Mouse (Mus musculus): ENCODE results near the gene Hist1h2bj. TPM values are rescaled to one million over a fixed set of nuclear protein-coding genes. Genes with fewer than 3 reads are reported as not detected.
"Not testable (repeated sequence)": the region's sequence is repeated elsewhere in the genome, so short reads cannot be mapped to it uniquely, and the experiment has no call there.

Hist1h2bj gene
- polyA plus RNA-seq, 1 experiment: 1.6 TPM

GRCm38 (mm10) chr13:22036986-22037385 lies 6.0 kb upstream of the Hist1h2bj start:
- DNase-seq (ENCODE audit: extremely low spot score in 1 of 2, low spot score in 1 of 2): no peak

- DNase-seq (ENCODE audit: extremely low spot score in 1 of 2, low spot score in 1 of 2): no peak
These were observed 5.6 kb upstream of the Hist1h2bj start for GRCm38 (mm10) chr13:22037415-22037814.

GRCm38 (mm10) chr13:22039364-22039763 lies 3.6 kb upstream of the Hist1h2bj start:
- no peak for DNase-seq (ENCODE audit: extremely low spot score in 1 of 2, low spot score in 1 of 2)

GRCm38 (mm10) chr13:22039951-22040463 lies 3.0 kb upstream of the Hist1h2bj start:
- DNase-seq (ENCODE audit: extremely low spot score in 1 of 2, low spot score in 1 of 2): no peak

- no peak for DNase-seq (ENCODE audit: extremely low spot score in 1 of 2, low spot score in 1 of 2)
These were observed 2.4 kb upstream of the Hist1h2bj start for GRCm38 (mm10) chr13:22040464-22041141.

- DNase-seq (ENCODE audit: extremely low spot score in 1 of 2, low spot score in 1 of 2): peak; percentile 95 to 99
These were observed 1.9 kb upstream of the Hist1h2bj start, which contains the start of gene Hist1h4i for GRCm38 (mm10) chr13:22041142-22041536. Gene Hist1h4i, minus strand, starts transcription at chr13:22041362.

- no peak for DNase-seq (ENCODE audit: extremely low spot score in 1 of 2, low spot score in 1 of 2)
These were observed 1.1 kb upstream of the Hist1h2bj start for GRCm38 (mm10) chr13:22041651-22042567.

- peak in 1 of 2 experiments; percentile 80 for DNase-seq (ENCODE audit: extremely low spot score in 1 of 2, low spot score in 1 of 2)
These were observed 753 bp downstream of the Hist1h2bj start for GRCm38 (mm10) chr13:22043503-22044431.

GRCm38 (mm10) chr13:22044432-22045155 lies 1.6 kb downstream of the Hist1h2bj start:
- DNase-seq (ENCODE audit: extremely low spot score in 1 of 2, low spot score in 1 of 2): no peak

GRCm38 (mm10) chr13:22045311-22045710 lies 2.3 kb downstream of the Hist1h2bj start:
- no peak for DNase-seq (ENCODE audit: extremely low spot score in 1 of 2, low spot score in 1 of 2)

GRCm38 (mm10) chr13:22049041-22049440 lies 6.0 kb downstream of the Hist1h2bj start:
- no peak for DNase-seq (ENCODE audit: extremely low spot score in 1 of 2, low spot score in 1 of 2)

GRCm38 (mm10) chr13:22049737-22050440 lies 6.9 kb downstream of the Hist1h2bj start:
- peak in 1 of 2 experiments; percentile 40 for DNase-seq (ENCODE audit: extremely low spot score in 1 of 2, low spot score in 1 of 2)

GRCm38 (mm10) chr13:22050591-22051522 lies 7.8 kb downstream of the Hist1h2bj start:
- DNase-seq (ENCODE audit: extremely low spot score in 1 of 2, low spot score in 1 of 2): peak; percentile 70 to 93

GRCm38 (mm10) chr13:22051523-22051859 lies 8.5 kb downstream of the Hist1h2bj start:
- no peak for DNase-seq (ENCODE audit: extremely low spot score in 1 of 2, low spot score in 1 of 2)

GRCm38 (mm10) chr13:22053754-22054153 lies 10.7 kb downstream of the Hist1h2bj start:
- no peak for DNase-seq (ENCODE audit: extremely low spot score in 1 of 2, low spot score in 1 of 2)

GRCm38 (mm10) chr13:22061422-22061821 lies 18.4 kb downstream of the Hist1h2bj start:
- no peak for DNase-seq (ENCODE audit: extremely low spot score in 1 of 2, low spot score in 1 of 2)

- DNase-seq (ENCODE audit: extremely low spot score in 1 of 2, low spot score in 1 of 2): no peak
These were observed 20.5 kb downstream of the Hist1h2bj start for GRCm38 (mm10) chr13:22063468-22063867.

GRCm38 (mm10) chr13:22084140-22084539 lies 41.1 kb downstream of the Hist1h2bj start, which contains the start of gene Vmn1r188:
Gene Vmn1r188, plus strand, starts transcription at chr13:22084440.
- DNase-seq (ENCODE audit: extremely low spot score in 1 of 2, low spot score in 1 of 2): not testable (repeated sequence)

Data from frontal cortex, adult 2 months (tissue).